Mouse (Mus musculus): Measurements from ENCODE around the gene Hipk3.

GRCm38 (mm10) chr2:104446016-104446415, 48.2 kb downstream of the Hipk3 start:
- no peak for TF ChIP-seq CTCF (IDR thresholded peaks at IDR 0.05; ENCODE audit: borderline replicate concordance, extremely low read depth, insufficient read depth, insufficient read length)
- TF ChIP-seq POLR2A (IDR thresholded peaks at IDR 0.05; ENCODE audit: borderline replicate concordance, extremely low read depth, insufficient read depth, insufficient read length, poor library complexity, severe bottlenecking): no peak

Data from brain, embryonic 14.5 days (tissue).